Mouse (Mus musculus) heart, adult 9 months (tissue): ENCODE results near the gene Slc6a17.

Experiments used
- DNase-seq, 2 experiments: peaks; one replicate each; pipeline ENCODE4 v3.0.0; 2022; ENCODE audit warnings: low spot score in 2 of 2

The Slc6a17 gene

DNA sequence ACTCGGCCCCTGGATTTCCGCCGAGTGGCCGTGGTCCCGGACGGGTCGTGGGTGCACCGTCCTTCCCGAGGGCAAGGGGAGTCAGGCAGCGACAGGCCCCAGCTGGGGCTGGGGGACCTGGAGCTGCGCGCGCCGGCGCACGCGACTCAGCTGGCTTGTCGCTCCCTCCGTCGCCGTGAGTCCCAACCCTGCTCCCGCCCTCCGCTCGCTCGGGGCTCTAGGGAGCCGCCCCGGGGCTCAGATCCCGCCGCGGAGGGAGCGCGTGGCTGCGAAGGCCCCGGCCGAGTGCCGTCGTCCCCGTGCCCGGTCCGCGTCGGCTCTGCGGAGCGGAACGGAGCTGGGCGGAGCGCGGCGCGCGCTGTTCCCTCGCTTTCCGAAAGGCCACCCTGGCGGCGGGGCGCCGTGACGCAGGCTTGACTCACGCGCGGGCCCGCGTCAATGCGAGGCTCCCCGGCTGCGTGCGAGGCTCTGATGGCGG, at the start of gene Slc6a17:
Gene Slc6a17, minus strand, starts transcription at position 388 of the 478 bp plus-strand sequence.
- DNase-seq: no peak

DNA sequence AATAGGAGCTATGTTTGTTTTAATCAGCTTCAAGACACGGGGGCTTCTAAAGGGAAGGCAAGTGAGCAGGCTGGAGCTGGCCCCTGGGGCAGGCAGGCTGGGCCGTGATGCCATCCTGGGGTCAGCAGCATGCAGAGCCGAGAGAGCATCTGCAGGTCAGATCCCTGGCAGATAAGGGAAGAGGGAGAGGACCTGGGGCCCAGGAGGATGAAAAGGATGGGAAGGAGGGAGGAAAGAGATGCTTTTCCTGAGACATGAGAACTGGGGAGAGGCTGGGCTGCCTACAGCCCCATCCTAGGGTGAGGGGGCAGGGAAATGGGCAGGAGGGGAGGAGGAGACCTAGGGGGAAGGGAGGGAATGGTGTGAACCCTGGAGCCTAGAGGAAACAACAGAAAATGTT, 47.5 kb upstream of the Slc6a17 start:
- no peak for DNase-seq

DNA sequence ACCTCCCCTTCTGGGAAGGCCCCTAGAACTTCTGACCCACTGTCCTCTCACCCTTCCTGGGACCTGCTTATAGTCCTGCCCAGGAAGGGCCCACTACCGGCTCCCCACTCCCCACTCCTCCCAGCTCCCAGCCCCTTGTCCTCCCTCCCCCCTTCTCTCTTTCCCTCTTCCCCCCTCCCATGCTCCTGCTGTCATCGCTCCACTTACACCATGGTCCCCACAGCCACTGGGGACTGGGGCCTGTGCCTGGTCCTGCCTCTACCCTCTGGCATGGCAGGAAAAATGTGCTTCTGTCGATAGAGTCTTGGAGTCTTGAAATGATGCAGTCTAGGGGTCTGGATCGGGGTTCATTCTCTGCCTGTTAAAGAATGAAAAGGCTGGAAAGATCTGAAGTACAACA, 46.1 kb upstream of the Slc6a17 start:
- no peak for DNase-seq

DNA sequence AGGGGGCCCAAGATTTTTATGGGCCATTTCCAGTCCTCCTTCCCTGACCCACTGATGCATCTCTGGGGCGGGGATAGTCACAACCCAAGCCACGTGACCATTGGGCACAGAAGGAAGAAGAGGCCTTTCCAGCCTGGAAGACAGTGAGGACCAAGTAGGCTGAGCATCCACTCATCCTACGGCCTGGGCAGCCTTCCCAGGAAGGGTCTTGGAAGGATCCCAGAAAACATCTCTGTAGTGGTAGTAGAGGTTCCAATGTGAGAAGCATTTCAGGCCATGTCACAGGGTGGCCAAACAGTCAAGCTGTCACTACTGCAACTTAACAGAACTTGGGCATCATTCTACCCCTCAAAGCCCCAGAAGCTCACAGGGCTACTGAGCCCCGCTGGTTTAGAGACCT, 44.8 kb upstream of the Slc6a17 start:
- DNase-seq: no peak

GRCm38 (mm10) chr3:107562104-107562503, 44.3 kb upstream of the Slc6a17 start:
- no peak for DNase-seq

- DNase-seq: peak; percentile 69 to 71
Measured at GRCm38 (mm10) chr3:107559183-107559582, 41.4 kb upstream of the Slc6a17 start.

- no peak for DNase-seq
Measured at GRCm38 (mm10) chr3:107558740-107559139, 40.9 kb upstream of the Slc6a17 start.

- DNase-seq: no peak
Measured at GRCm38 (mm10) chr3:107554842-107555241, 37.0 kb upstream of the Slc6a17 start, which contains the start of gene Ubl4b. Gene Ubl4b (minus strand): TSS chr3:107555073.

GRCm38 (mm10) chr3:107550409-107551049, 32.7 kb upstream of the Slc6a17 start:
- DNase-seq: no peak

DNA sequence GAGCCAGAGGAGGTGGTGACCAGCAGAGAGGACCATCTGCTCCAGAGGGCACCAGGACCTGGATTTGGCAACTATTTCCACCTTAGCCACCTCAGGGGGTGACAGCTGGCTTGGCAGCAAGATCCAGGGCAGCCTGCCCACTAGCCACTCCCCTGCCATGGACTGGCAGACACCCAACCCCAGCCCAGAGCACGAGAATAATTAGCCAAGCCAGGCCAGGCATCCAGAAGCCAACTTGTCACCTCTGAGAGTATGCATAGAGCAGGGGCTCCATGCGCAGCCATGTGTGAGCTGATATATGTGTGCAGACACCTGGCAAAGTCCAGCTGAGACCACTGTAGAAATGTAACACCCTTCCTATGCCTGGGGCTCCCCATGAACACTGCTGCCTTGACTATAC, 29.1 kb upstream of the Slc6a17 start:
- DNase-seq: peak; percentile 60 to 67

DNA sequence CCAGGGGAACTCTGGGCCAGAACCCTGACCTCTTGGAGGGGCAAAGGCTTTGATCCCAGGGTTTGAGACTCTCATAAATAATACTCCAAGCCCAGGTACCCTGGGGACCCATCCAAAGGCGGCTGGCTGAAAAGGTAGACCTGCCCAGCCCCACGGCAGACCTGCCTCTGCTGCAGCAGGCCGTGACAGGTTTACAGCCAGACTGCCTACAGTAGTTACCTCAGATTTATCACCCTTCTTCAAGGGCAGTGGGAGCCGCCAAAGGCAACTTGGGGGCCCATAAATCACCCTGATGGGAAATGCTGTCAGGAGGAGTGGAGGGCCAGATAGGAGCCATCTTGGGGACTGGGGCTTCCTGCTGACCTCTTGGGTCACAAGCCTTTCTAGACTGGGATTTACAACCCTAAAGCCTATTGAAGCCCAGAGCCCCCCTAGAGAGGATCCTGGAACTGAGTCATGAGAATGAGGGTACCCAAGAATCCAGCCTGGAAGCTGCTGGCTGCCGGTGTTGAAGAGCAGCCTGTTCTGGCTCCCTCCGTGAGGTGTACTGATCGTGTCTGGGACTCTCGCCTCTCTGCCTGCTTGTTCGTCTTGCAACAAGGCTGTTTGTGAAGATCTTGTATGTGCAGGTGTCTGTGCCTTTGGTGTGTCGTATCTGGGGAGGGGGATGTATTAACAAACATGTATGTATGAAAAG, 28.0 kb upstream of the Slc6a17 start:
- no peak for DNase-seq

DNA sequence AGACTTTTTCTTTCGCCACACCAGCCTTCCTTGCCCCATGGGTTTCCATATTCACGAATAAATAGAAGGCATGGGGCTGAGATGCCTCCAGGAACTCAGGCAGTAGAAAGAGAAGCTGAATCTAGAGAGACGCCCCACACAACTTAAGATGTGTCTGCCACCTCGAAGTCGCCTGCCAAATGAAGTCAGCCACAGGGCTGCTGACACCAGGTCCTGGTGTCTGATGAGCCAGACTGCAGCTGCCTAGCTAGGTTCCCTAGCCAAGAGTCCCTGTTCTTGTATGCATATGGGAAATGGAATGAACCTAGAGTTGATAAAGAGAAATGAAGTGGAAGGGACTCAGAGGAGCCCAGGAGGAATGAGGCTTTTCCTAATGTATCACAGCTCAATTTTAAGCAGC, 27.5 kb upstream of the Slc6a17 start:
- no peak for DNase-seq

- no peak for DNase-seq
Measured at GRCm38 (mm10) chr3:107543158-107544080, 25.6 kb upstream of the Slc6a17 start.

DNA sequence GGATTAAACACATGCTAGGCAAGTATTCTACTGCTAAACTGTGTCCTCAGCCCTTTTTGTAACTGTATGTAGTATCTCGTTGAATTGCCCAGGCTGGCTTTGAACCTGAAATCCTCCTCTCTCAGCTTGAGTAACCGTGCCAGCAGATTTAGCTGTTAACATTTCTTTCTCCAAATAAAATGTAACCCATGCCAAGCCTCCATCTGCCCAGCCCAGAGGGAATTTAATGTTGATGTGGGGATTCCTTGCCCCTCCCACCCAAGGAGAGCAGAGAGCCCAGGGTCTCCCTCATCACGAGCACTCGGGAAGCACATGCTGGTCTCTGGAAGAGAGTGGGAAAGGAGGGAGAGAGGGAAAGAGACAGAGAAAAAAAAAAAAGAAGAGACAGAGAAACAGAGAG, 24.8 kb upstream of the Slc6a17 start:
- DNase-seq: no peak

DNA sequence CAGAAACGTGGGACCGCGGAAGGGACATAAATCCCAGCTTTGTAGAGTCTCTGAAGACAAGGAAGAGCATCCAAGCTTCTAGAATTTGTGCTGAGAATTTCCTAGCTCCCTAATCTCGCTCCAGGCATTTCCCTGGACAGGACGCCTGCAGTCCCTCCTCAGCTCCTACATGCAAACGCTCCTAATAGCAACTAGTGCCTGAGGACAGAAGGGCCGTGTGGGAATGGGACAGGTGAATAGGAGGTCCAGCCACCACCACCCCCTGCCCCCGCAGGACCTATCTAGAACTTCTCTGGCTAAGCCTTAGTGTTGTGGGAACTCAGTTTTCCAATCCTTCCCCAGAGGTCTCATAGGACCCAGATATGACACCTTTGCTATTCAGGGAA, 19.7 kb upstream of the Slc6a17 start:
- no peak for DNase-seq

DNA sequence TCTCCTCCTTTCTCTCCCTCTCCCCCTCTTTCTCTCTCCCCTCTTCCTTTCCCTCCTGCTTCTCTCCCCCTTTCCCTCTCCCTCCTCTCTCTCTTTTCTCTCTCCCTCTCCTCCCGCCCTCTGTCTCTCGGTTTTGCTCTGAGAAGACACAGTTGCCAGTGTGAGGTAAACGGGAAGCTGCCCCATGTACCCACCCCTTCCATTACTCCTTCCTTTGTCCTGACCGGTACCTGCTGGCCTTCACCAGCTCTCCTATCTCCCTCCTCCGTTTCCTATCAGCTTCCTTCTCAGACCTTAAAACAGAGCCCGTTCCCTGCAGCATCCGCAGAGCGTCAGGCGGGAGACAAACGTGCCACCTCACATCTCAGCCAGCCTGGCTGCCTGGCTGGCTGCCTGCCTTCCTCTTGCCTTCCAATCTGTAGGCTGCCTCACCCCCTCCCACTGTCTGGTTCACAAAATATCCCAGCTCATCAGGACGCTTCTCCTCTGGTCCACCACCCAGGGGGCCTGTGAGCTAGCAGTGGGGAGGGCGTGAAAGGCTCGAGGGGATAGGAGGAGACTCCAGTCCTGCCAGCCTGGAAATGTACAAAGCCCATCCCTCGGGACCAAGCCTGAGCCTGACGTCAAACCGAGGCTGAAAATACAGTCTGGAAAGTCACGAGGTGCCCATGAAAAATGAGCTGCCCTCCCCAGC, 19.1 kb upstream of the Slc6a17 start:
- DNase-seq: peak; percentile 14 to 22

DNA sequence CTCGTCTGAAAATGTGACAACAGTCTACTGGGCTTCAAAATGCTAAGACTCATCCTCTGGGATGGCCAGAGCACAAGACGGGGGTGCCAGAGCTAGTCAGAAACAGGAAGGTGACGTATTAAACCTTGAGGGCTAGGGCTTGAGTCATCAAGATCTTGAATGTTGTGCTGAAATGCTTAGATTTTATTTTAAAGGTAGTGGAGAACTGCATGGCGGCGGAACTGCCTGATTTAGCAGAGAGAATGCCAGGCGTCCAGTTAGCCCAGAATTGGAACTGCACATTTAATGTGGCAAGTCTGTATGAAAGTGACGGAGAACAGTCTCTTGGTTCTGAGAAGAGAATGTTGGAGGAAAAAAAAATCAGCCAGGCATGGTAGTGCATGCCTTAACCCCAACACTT, 17.1 kb upstream of the Slc6a17 start:
- DNase-seq: no peak

DNA sequence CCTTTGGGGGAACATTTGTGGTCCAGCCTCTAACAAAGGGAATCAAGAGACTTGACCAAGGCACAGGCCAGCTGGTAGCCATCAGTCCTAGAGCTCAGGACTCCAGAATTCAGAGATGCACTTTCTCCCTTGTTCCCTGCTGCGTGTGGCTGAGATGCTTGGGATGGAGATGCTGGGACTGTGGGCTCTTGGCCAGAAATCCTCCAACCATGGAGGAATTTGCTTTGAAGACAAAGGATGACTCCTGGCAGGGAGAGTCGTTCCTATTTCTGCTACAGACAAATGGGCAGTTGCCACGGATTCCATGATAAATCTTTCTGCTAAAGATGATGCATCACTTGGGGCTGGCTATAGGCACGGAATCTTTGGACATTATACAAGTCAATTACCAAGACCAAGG, 15.7 kb upstream of the Slc6a17 start:
- no peak for DNase-seq

DNA sequence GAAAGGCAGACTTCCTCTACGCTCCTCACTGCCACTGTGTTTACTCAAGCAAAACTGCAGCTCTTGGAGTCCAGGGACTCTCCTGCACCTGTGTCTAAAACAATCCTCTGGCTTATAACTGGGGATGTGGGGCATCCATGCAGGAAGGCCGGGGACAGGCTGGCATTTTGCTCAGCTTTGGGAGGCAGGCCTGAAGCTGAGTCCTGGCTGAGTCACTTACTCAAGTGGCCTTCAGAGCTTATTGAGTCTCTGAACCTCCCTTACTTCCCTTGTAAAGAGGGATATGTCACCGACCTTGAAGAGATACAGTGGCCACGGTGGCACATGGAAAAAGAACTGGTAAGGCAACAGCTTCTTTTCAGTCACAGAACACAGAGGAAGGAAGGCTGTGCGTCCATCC, 12.8 kb upstream of the Slc6a17 start:
- no peak for DNase-seq

DNA sequence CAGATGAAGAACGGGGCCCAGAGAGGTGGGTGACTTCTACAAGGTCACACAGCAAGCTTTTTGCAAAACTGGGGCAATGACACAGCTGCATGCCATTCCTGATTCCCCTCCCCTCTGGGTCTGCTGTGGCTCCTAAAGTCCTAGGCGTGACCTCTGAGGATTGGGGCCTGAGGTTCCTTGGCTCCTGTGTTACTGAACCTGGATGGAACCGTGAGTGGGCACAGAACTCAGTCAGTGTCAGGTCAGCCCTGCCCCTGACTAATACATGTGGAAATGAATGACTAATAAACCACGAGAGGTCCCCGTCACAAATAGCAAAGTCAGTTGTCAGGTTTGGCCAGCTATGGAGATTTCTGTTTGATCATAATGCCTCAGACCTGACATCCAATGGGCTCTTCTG, 11.4 kb upstream of the Slc6a17 start:
- DNase-seq: no peak

DNA sequence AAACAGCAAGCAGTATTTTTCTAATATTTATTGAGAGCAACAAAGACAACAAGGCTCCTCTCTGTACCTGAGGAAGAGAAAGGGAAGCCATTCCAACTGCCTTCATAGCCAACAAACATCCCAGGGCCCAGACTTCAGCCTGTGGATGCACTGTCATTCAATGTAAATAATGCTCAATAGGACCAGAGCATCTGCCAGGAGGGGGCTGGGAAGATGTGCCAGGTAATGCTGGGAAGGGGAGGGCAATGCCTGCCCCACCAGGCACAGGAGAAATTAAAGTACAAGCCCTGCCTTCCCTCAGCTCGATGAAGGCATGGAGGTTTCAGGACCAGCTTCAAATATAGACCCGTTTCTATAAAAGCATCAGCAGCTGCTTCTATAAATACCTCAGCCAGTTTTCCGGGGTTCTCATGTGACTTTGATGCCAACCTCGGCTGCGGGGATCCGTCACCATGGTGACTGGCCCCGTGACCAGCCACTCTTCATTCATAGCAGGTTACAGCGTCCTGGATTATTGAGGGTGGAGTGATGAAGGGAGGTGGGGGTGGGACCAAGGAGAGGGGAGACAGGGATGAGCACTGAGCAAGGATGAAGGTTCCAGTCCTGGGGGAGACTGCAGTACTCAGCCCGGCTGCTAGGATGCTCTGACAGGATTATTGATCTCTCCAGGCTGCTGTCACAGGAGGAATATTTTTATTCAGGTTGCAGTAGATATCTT, 10.7 kb upstream of the Slc6a17 start:
- peak in 1 of 2 experiments; percentile 33 for DNase-seq
